Mouse (Mus musculus): ENCODE results near the gene Wnt6. TPM values are rescaled to one million over a fixed set of nuclear protein-coding genes. Genes with fewer than 3 reads are reported as not detected.
"Not testable (repeated sequence)": the region's sequence is repeated elsewhere in the genome, so short reads cannot be mapped to it uniquely, and the experiment has no call there.

The Wnt6 gene
- polyA plus RNA-seq, 1 experiment from 2014 or later: 7.0 TPM

DNA sequence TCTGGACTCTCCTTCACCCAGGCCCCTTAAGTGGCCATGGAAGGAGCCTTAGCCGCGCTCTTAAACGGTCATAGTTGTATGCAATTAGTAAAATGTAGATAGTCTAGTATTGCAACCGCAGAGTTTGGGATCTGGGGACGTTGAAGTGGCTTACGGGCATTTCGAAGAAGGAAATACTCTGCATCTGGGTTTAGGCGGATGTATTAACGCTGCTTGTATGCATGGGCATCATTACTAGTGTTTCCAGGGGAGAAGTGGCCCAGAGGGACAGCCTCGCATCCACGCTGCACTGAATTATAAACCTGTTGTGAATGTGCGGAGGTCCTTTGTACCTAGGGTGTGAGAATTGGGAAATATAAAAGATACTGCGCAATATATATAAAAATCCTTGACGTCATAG lies 45.5 kb downstream of the Wnt6 start:
- H3K27ac ChIP-seq (ENCODE audit: low read depth, low read length): peak overlapping the region; percentile 62
- no peaks in the 10 kb centered on the region for H3K36me3 ChIP-seq (ENCODE audit: control insufficient read depth, insufficient read depth, low read length)
- ATAC-seq (replicated peaks; ENCODE audit: low FRiP score): no peak
- WGBS: 14% methylated on average over 14 of the region's 14 CpGs
- no peak for DNase-seq (ENCODE audit: low spot score)
- H3K9ac ChIP-seq (ENCODE audit: low read length): peak overlapping the region; percentile 84
- no peaks in the 10 kb centered on the region for H3K9me3 ChIP-seq (ENCODE audit: control insufficient read depth, low read length)
- H3K4me2 ChIP-seq (ENCODE audit: low read depth, low read length, severe bottlenecking): peak overlapping the region; percentile 61
- peak overlapping the region; percentile 52 for H3K4me3 ChIP-seq (ENCODE audit: low read depth, low read length)
- H3K4me1 ChIP-seq (replicated peaks; ENCODE audit: control insufficient read depth, insufficient read depth, low read length): no peaks in the 10 kb centered on the region
- no peaks in the 10 kb centered on the region for H3K27me3 ChIP-seq (ENCODE audit: control insufficient read depth, insufficient read depth, low read length)

DNA sequence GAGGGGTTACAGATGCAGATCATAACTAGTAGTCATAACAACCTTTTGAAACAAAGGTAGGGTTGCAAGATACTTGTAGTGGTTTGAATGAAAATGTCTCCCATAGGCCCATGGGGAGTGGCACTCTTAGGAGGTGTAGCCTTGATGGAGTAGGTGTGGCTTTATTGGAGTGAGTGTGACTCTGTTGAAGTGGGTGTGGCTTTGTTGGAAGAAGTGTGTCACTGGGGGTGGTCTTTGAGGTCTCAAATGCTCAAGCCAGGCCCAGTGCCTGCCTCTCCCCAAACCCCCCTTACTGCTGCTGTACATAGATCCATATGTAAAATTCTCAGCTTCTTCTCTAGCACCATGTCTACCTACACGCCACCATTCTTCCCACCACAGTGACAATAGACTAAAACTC lies 46.8 kb downstream of the Wnt6 start:
- H3K27me3 ChIP-seq (ENCODE audit: control insufficient read depth, insufficient read depth, low read length): no peaks in the 10 kb centered on the region
- no peak overlapping the region for H3K4me2 ChIP-seq (ENCODE audit: low read depth, low read length, severe bottlenecking)
- H3K4me1 ChIP-seq (replicated peaks; ENCODE audit: control insufficient read depth, insufficient read depth, low read length): no peaks in the 10 kb centered on the region
- H3K9me3 ChIP-seq (ENCODE audit: control insufficient read depth, low read length): no peaks in the 10 kb centered on the region
- 78% methylated on average over 1 of the region's 1 CpGs for WGBS
- H3K27ac ChIP-seq (ENCODE audit: low read depth, low read length): no peak overlapping the region
- no peak for ATAC-seq (replicated peaks; ENCODE audit: low FRiP score)
- no peak for DNase-seq (ENCODE audit: low spot score)
- H3K4me3 ChIP-seq (ENCODE audit: low read depth, low read length): no peak overlapping the region
- no peak overlapping the region for H3K9ac ChIP-seq (ENCODE audit: low read length)
- H3K36me3 ChIP-seq (ENCODE audit: control insufficient read depth, insufficient read depth, low read length): no peaks in the 10 kb centered on the region

DNA sequence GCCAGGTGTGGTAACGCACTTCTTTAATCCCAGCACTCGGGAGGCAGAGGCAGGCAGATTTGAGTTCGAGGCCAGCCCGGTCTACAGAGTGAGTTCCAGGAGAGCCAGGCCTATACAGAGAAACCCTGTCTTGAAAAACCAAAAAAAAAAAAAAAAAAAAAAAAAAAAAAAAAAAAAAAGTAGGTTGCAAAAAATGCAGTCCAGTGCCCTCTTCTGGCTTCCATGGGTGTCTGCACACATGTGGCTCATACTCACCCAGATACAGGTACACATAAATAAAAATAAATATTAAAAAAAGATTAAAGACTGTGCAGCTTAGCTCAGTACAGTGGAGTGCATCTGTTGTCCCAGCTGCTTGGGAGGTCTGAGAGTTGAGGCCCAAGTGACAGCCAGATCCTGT lies 51.9 kb downstream of the Wnt6 start:
- not testable (repeated sequence) for H3K4me1 ChIP-seq (replicated peaks; ENCODE audit: control insufficient read depth, insufficient read depth, low read length); H3K9me3 ChIP-seq (ENCODE audit: control insufficient read depth, low read length); H3K4me2 ChIP-seq (ENCODE audit: low read depth, low read length, severe bottlenecking); H3K36me3 ChIP-seq (ENCODE audit: control insufficient read depth, insufficient read depth, low read length); H3K9ac ChIP-seq (ENCODE audit: low read length); H3K27ac ChIP-seq (ENCODE audit: low read depth, low read length); H3K27me3 ChIP-seq (ENCODE audit: control insufficient read depth, insufficient read depth, low read length); H3K4me3 ChIP-seq (ENCODE audit: low read depth, low read length); DNase-seq (ENCODE audit: low spot score); ATAC-seq (replicated peaks; ENCODE audit: low FRiP score)
- WGBS: 98% methylated on average over 4 of the region's 4 CpGs

GRCm38 (mm10) chr1:74824518-74825302 lies 53.0 kb downstream of the Wnt6 start:
- Histone ChIP-seq H3K9me3 (ENCODE audit: control insufficient read depth, low read length) (no peaks in the 10 kb centered on the region), H3K9ac (ENCODE audit: low read length) (peak overlapping the region; percentile 2; the same call in 1 of the 2 replicates), H3K4me2 (ENCODE audit: low read depth, low read length, severe bottlenecking) (0 out of 2 replicates have a peak overlapping the region, but pooled peaks have one; percentile 6), H3K4me3 (ENCODE audit: low read depth, low read length) (no peak overlapping the region), H3K27me3 (ENCODE audit: control insufficient read depth, insufficient read depth, low read length) (no peaks in the 10 kb centered on the region), H3K4me1 (replicated peaks; ENCODE audit: control insufficient read depth, insufficient read depth, low read length) (peaks cover 7% of the 10 kb centered on the region), H3K27ac (ENCODE audit: low read depth, low read length) (peak overlapping the region; percentile 62), H3K36me3 (ENCODE audit: control insufficient read depth, insufficient read depth, low read length) (no peaks in the 10 kb centered on the region)
- WGBS: 12% methylated on average over 14 of the region's 14 CpGs
- ATAC-seq (replicated peaks; ENCODE audit: low FRiP score) (peak; percentile 42; the same call in 1 of the 2 replicates), DNase-seq (ENCODE audit: low spot score) (peak; percentile 68)

DNA sequence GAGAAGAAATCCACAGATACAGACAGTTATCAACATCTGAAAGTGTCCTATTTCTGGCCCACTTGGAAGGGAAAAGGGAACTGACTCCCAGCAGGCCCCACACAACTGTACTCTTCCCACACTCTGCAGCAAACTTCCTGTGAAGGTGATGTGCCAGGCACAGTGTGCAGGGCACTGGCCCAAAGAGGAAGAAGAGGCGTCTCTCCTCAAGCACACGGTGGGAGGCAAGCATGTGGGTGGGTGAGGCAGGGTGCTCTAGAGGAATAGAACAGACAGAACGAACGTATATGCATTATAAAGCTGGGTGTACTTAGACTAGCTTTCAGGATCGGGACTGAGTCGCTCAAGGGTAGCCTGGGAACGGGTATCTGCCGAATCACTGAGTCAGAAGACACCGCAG lies 58.4 kb downstream of the Wnt6 start:
- no peak overlapping the region for H3K4me3 ChIP-seq (ENCODE audit: low read depth, low read length)
- DNase-seq (ENCODE audit: low spot score) (no peak), ATAC-seq (replicated peaks; ENCODE audit: low FRiP score) (no peak)
- H3K4me2 ChIP-seq (ENCODE audit: low read depth, low read length, severe bottlenecking): no peak overlapping the region
- peaks cover 2% of the 10 kb centered on the region for H3K4me1 ChIP-seq (replicated peaks; ENCODE audit: control insufficient read depth, insufficient read depth, low read length)
- H3K27me3 ChIP-seq (ENCODE audit: control insufficient read depth, insufficient read depth, low read length): no peaks in the 10 kb centered on the region
- H3K9me3 ChIP-seq (ENCODE audit: control insufficient read depth, low read length): no peaks in the 10 kb centered on the region
- WGBS: 82% methylated on average over 9 of the region's 9 CpGs
- H3K9ac ChIP-seq (ENCODE audit: low read length): no peak overlapping the region
- no peaks in the 10 kb centered on the region for H3K36me3 ChIP-seq (ENCODE audit: control insufficient read depth, insufficient read depth, low read length)
- H3K27ac ChIP-seq (ENCODE audit: low read depth, low read length): no peak overlapping the region

DNA sequence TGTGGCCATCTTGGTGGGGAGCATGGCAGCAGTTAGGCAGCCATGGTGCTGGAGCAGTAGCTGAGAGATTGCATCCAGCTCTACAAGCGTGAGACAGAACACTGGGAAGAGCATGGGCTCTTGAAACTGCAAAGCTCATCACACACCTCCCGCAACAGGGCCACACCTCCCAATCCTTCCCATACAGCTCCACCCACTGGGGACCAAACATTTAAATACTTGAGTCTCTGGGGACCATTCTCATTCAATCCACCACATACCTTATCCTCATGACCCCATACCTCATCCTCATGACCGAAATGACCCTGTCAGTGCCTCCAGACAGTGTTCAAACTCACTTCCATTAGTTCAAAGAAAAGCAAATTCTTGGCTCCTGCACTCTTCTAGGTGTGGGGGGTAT lies 61.6 kb downstream of the Wnt6 start:
- no peaks in the 10 kb centered on the region for H3K9me3 ChIP-seq (ENCODE audit: control insufficient read depth, low read length)
- no peaks in the 10 kb centered on the region for H3K27me3 ChIP-seq (ENCODE audit: control insufficient read depth, insufficient read depth, low read length)
- H3K4me1 ChIP-seq (replicated peaks; ENCODE audit: control insufficient read depth, insufficient read depth, low read length): no peaks in the 10 kb centered on the region
- WGBS: 82% methylated on average over 3 of the region's 3 CpGs
- no peak overlapping the region for H3K9ac ChIP-seq (ENCODE audit: low read length)
- no peak overlapping the region for H3K4me3 ChIP-seq (ENCODE audit: low read depth, low read length)
- DNase-seq (ENCODE audit: low spot score) (no peak), ATAC-seq (replicated peaks; ENCODE audit: low FRiP score) (no peak)
- H3K27ac ChIP-seq (ENCODE audit: low read depth, low read length): no peak overlapping the region
- no peak overlapping the region for H3K4me2 ChIP-seq (ENCODE audit: low read depth, low read length, severe bottlenecking)
- H3K36me3 ChIP-seq (ENCODE audit: control insufficient read depth, insufficient read depth, low read length): no peaks in the 10 kb centered on the region

Other genes starting within 250 kb of the Wnt6 start
- gene Plcd4, start 229.0 kb upstream of the Wnt6 start, polyA plus RNA-seq (2014; fragmentation: Nextera tagmentation; extraction: Ambion mirVana): 0.41 and 0.75 TPM in 2 replicates
- gene Usp37, start 227.6 kb upstream of the Wnt6 start, polyA plus RNA-seq (2014; fragmentation: Nextera tagmentation; extraction: Ambion mirVana): 50.2 and 54.2 TPM in 2 replicates
- gene Zfp142, start 183.6 kb upstream of the Wnt6 start, polyA plus RNA-seq (2014; fragmentation: Nextera tagmentation; extraction: Ambion mirVana): 13.0 and 13.1 TPM in 2 replicates
- 16.0 and 21.1 TPM in 2 replicates for gene Bcs1l, start 183.6 kb upstream of the Wnt6 start, polyA plus RNA-seq (2014; fragmentation: Nextera tagmentation; extraction: Ambion mirVana)
- gene Rnf25, start 170.5 kb upstream of the Wnt6 start, polyA plus RNA-seq (2014; fragmentation: Nextera tagmentation; extraction: Ambion mirVana): 6.3 and 8.7 TPM in 2 replicates
- gene Stk36, start 170.4 kb upstream of the Wnt6 start, polyA plus RNA-seq (2014; fragmentation: Nextera tagmentation; extraction: Ambion mirVana): 18.0 and 19.5 TPM in 2 replicates
- 54.8 and 68.5 TPM in 2 replicates for gene Ttll4, start 110.1 kb upstream of the Wnt6 start, polyA plus RNA-seq (2014; fragmentation: Nextera tagmentation; extraction: Ambion mirVana)
- 5.8 and 6.7 TPM in 2 replicates for gene Cyp27a1, start 58.3 kb upstream of the Wnt6 start, polyA plus RNA-seq (2014; fragmentation: Nextera tagmentation; extraction: Ambion mirVana)
- gene Prkag3, start 22.7 kb upstream of the Wnt6 start, polyA plus RNA-seq (2014; fragmentation: Nextera tagmentation; extraction: Ambion mirVana): 0.39 TPM in 1 of 2 replicates, not detected in the other
- 1.5 and 2.4 TPM in 2 replicates for gene Wnt10a, start 19.6 kb downstream of the Wnt6 start, polyA plus RNA-seq (2014; fragmentation: Nextera tagmentation; extraction: Ambion mirVana)
- gene Cdk5r2, start 83.0 kb downstream of the Wnt6 start, polyA plus RNA-seq (2014; fragmentation: Nextera tagmentation; extraction: Ambion mirVana): 1.2 and 1.4 TPM in 2 replicates
- not detected in 2 replicates for gene Fev, start 113.5 kb downstream of the Wnt6 start, polyA plus RNA-seq (2014; fragmentation: Nextera tagmentation; extraction: Ambion mirVana)
- gene Cryba2, start 121.3 kb downstream of the Wnt6 start, polyA plus RNA-seq (2014; fragmentation: Nextera tagmentation; extraction: Ambion mirVana): not detected in 2 replicates
- 0.11 and 0.25 TPM in 2 replicates for gene Cfap65, start 163.7 kb downstream of the Wnt6 start, polyA plus RNA-seq (2014; fragmentation: Nextera tagmentation; extraction: Ambion mirVana)
- gene Ihh, start 179.8 kb downstream of the Wnt6 start, polyA plus RNA-seq (2014; fragmentation: Nextera tagmentation; extraction: Ambion mirVana): 0.07 and 0.35 TPM in 2 replicates